ENCODE assay signal across 26 mouse cellular contexts in the genomic region with DNA sequence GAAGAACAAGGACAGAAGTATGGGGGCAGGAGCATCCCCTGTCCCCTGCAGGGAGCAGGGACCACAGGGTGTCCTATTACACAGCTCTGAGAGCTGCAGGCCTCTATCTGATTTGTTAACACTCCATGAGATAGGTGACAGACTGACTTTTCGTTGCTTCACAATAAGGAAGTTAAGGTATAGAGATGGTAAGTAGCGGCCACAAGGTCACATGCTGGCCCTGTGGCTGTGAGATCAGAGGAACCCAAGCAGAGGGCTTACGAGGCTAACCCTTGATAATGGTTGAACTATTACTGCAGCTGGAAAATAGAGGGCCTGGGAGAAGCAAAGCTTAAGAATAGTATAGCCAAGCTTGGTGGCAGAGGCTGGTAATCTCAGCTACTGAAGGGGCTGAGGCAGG. TPM values are rescaled to one million over a fixed set of nuclear protein-coding genes. Genes with fewer than 3 reads are reported as not detected.
A peak's percentile ranks its signal among the peaks of the same experiment; 100 is the strongest.
DNase-seq lines count a peak whose midpoint lies in the region; ATAC-seq and TF ChIP-seq lines count a peak whose summit lies in the region.
"Had no signal": no experiment of that assay in that cellular context is flagged by ENCODE, and none has a peak within 500 bp of the region (broad histone marks: within the 10 kb centered on the region; RNA-seq: fewer than 3 reads in every experiment).

No protein-coding gene starts in this region.

- no peak for DNase-seq in heart, postnatal 25 days (ENCODE audit: low spot score)
- no peak for DNase-seq in lung, embryonic 14.5 days
- DNase-seq in lung, postnatal 4 days = no peak
- no peak for DNase-seq in testis, postnatal 10 days (ENCODE audit: low spot score)
- DNase-seq in thymus, postnatal 4 days = no peak
- DNase-seq: adrenal gland, postnatal 14 days; cerebellum, adult 9-11 months; gastrocnemius, postnatal 14 days; kidney, postnatal 4 days; layer of hippocampus, adult 9-11 months; liver, postnatal 0 days; lung, postnatal 14 days; right cerebral cortex, postnatal 14 days; thymus, adult 18-20 months had no signal

- H3K27ac ChIP-seq in heart, embryonic 14.5 days (replicated peaks in 1 of 2; ENCODE audit: control insufficient read depth in 1 of 2, insufficient read depth in 1 of 2, low read depth in 2 of 2, low read length in 2 of 2) = no peak overlapping the region
- no peak overlapping the region for H3K27ac ChIP-seq in lung, embryonic 14.5 days (ENCODE audit: low read depth)
- H3K27ac ChIP-seq: forebrain, embryonic 13.5 days; hindbrain, embryonic 15.5 days; midbrain, embryonic 15.5 days; neural tube, embryonic 15.5 days had no signal

- no peak overlapping the region for H3K4me3 ChIP-seq in heart, embryonic 14.5 days (ENCODE audit: control insufficient read depth in 1 of 2, insufficient read depth in 1 of 2, low read depth in 1 of 2, low read length in 2 of 2)
- H3K4me3 ChIP-seq in lung, embryonic 14.5 days (ENCODE audit: low read depth, low read length) = no peak overlapping the region
- H3K4me3 ChIP-seq: erythroblast, embryonic 14.5 days; forebrain, embryonic 13.5 days; hindbrain, embryonic 15.5 days; midbrain, embryonic 15.5 days; myocyte; neural tube, embryonic 15.5 days had no signal

- H3K9ac ChIP-seq in heart, embryonic 14.5 days (ENCODE audit: low read length) = no peak overlapping the region
- no peak overlapping the region for H3K9ac ChIP-seq in lung, embryonic 14.5 days
- H3K9ac ChIP-seq: forebrain, embryonic 13.5 days; hindbrain, embryonic 15.5 days; liver, postnatal 0 days; midbrain, embryonic 15.5 days; neural tube, embryonic 15.5 days had no signal

- H3K36me3 ChIP-seq in heart, embryonic 14.5 days (ENCODE audit: control insufficient read depth, insufficient read depth, low read length) = no peaks in the 10 kb centered on the region
- peaks cover 13% of the 10 kb centered on the region; the same call in 1 of the 2 replicates for H3K36me3 ChIP-seq in lung, embryonic 14.5 days (ENCODE audit: insufficient read depth)
- H3K36me3 ChIP-seq: hindbrain, embryonic 15.5 days; midbrain, embryonic 15.5 days; neural tube, embryonic 15.5 days had no signal

- H3K4me1 ChIP-seq in heart, embryonic 14.5 days (ENCODE audit: control insufficient read depth in 2 of 2, insufficient read depth in 2 of 2, low read length in 2 of 2) = peaks cover 54 to 73% of the 10 kb centered on the region in 2 experiments
- peaks cover 13% of the 10 kb centered on the region for H3K4me1 ChIP-seq in lung, embryonic 14.5 days (ENCODE audit: insufficient read depth)

- no peak for ATAC-seq in heart, embryonic 14.5 days (ENCODE audit: insufficient number of reproducible peaks, insufficient read depth, low FRiP score, low read depth)
- no peak for ATAC-seq in lung, embryonic 14.5 days (ENCODE audit: insufficient read depth)
- ATAC-seq in granulocyte monocyte progenitor cell, adult 5-6 weeks (replicated peaks; ENCODE audit: poor library complexity, severe bottlenecking) = peak; percentile 40
- peak; percentile 56 for ATAC-seq in megakaryocyte, adult 5-6 weeks (ENCODE audit: poor library complexity, severe bottlenecking)
- ATAC-seq: activated CD4-positive, CD25-positive, alpha-beta regulatory T cell, adult 4 months; forebrain, embryonic 13.5 days; intestine, embryonic 16.5 days; liver, postnatal 0 days; midbrain, embryonic 15.5 days had no signal

- TF ChIP-seq CTCF in lung, embryonic 14.5 days (IDR thresholded peaks at IDR 0.05; ENCODE audit: low read depth) = no peak

- peaks cover 13% of the 10 kb centered on the region; the same call in 1 of the 2 replicates for H3K27me3 ChIP-seq in heart, embryonic 14.5 days (ENCODE audit: control insufficient read depth, insufficient read depth, low read length)
- H3K27me3 ChIP-seq in lung, embryonic 14.5 days (ENCODE audit: insufficient read depth, low read length) = peaks cover 28% of the 10 kb centered on the region

- 59% methylated on average over 3 of the region's 3 CpGs for WGBS in heart, embryonic 14.5 days
- WGBS in lung, embryonic 14.5 days = 59% methylated on average over 3 of the region's 3 CpGs

- no peaks in the 10 kb centered on the region for H3K9me3 ChIP-seq in heart, embryonic 14.5 days (ENCODE audit: control insufficient read depth, low read length)
- H3K9me3 ChIP-seq in lung, embryonic 14.5 days (ENCODE audit: low read depth, low read length) = no peaks in the 10 kb centered on the region
- H3K9me3 ChIP-seq: forebrain, embryonic 13.5 days; hindbrain, embryonic 15.5 days; midbrain, embryonic 15.5 days; neural tube, embryonic 15.5 days had no signal

- peak overlapping the region; percentile 97 for H3K4me2 ChIP-seq in heart, embryonic 14.5 days (ENCODE audit: low read length)
- peak overlapping the region; percentile 96; the same call in 1 of the 2 replicates for H3K4me2 ChIP-seq in lung, embryonic 14.5 days
- H3K4me2 ChIP-seq: forebrain, embryonic 13.5 days; hindbrain, embryonic 15.5 days; midbrain, embryonic 15.5 days; neural tube, embryonic 15.5 days had no signal

- intact Hi-C loops in heart, postnatal 25 days (cut with DNase I) = no loop called here

RNA-seq across cellular contexts. Expression of a gene that starts 5.9 kb away (rescaled TPM):
- polyA plus RNA-seq in heart, embryonic 14.5 days (2014; fragmentation: Nextera tagmentation; extraction: Ambion mirVana) = 13.5 and 14.7 TPM in 2 replicates
- 1 to 10 TPM; 4.1 to 4.6 TPM for total RNA-seq in heart, postnatal 25 days (2021)
- polyA plus RNA-seq in lung, embryonic 14.5 days (2014; fragmentation: Nextera tagmentation; extraction: Ambion mirVana) = 21.4 and 21.5 TPM in 2 replicates
- not detected in 2 replicates for total RNA-seq in granulocyte monocyte progenitor cell, adult 5-6 weeks (2014; fragmentation: Nextera tagmentation)
- not detected in 2 replicates for total RNA-seq in granulocyte monocyte progenitor cell, adult 5-6 weeks (2017)
- 0.05 TPM in 1 of 2 replicates, not detected in the other for total RNA-seq in megakaryocyte, adult 5-6 weeks (2015)
- 0.15 TPM in 1 of 2 replicates, not detected in the other for total RNA-seq in megakaryocyte, adult 5-6 weeks (2017)
- total RNA-seq: megakaryocyte-erythroid progenitor cell, adult 5-6 weeks had no signal
- polyA plus RNA-seq: activated CD4-positive, CD25-positive, alpha-beta regulatory T cell, adult 4 months; erythroblast, embryonic 14.5 days had no signal

Comparison
In these comparisons a context has a peak if more than half of its experiments do, and no peak if none do; other contexts are left out.
1. ATAC-seq: peak in granulocyte monocyte progenitor cell, adult 5-6 weeks (single experiment) and megakaryocyte, adult 5-6 weeks (single experiment); none in heart, embryonic 14.5 days (single experiment) and lung, embryonic 14.5 days (single experiment).
2. RNA of a gene that starts 5.9 kb away (total RNA-seq): 4.1 to 4.6 TPM in heart, postnatal 25 days; 0.05 to 0.15 TPM in megakaryocyte, adult 5-6 weeks and not detected in granulocyte monocyte progenitor cell, adult 5-6 weeks; every median in the first group is over 4 times any median in the second.